Mouse (Mus musculus) thymus, postnatal 36 days (tissue): ENCODE results near the gene Zfp942.

ENCODE experiments used
- DNase-seq, 2 experiments: peaks; one replicate each; pipeline ENCODE4 v3.0.0; 2022; ENCODE audit warnings: mixed read lengths in 2 of 2

The Zfp942 gene

DNA sequence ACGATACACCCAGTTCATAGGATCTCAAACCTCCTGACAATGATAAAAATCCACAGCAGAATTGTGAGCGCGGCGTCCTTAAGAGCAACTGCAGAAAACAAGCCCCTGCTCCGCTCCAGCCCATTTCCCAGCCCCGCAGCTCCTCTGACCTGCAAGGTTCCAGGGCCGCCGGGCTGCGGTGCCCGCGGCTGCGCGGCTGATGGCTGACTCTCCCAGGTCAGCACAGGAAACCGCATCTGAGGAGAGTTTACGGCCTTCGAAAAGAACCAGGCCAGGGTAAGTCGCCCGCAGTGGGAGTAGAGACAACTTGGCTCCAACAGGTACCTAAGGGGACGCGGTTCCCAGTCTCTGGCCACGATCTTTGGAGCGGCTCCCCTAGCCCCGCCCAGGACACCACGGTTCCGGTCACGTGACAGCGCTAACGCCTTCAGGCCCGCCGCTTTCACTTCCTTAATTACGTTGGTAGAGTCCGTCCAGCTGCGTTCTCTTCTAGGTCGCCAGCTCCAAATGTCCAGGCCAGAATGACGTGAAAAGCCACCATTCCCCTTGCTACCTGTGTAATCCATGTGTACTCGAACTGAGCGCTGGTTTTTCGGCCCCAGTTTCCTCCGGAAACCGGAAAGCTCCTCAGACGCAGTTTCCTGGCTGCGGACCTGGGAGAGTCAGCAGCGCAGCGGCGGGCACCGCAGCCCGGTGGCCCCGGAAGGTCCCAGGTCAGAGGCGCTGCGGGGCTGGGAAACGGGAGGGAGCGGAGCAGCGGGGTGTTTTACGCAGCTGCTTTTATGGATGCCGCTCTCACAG is at the start of gene Zfp942, which contains the start of gene Zfp943:
Gene Zfp942, minus strand, starts transcription at position 358 of the 801 bp plus-strand sequence.
Gene Zfp943, plus strand, starts transcription at position 446 of the 801 bp plus-strand sequence.
- DNase-seq = peak; percentile 79 to 80

DNA sequence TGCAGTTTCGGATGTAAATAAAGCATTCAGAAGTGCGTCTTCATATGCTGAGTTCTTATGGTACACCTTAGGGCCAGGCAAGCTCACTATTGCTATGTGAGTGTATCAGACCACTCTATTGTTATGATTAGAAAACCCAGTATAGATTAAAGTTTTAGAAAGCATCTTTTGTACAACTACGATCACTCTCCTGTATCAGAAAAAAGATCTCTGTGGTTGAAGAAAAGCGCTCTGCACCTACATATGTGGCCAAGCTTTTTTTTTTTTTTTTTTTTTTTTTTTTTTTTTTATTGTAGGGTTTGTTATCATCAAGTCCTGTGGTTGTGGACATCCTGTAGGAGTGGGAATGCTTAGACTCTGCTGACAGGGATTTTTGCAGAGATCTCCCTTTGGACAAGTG is 1.0 kb upstream of the Zfp942 start:
- no peak for DNase-seq

DNA sequence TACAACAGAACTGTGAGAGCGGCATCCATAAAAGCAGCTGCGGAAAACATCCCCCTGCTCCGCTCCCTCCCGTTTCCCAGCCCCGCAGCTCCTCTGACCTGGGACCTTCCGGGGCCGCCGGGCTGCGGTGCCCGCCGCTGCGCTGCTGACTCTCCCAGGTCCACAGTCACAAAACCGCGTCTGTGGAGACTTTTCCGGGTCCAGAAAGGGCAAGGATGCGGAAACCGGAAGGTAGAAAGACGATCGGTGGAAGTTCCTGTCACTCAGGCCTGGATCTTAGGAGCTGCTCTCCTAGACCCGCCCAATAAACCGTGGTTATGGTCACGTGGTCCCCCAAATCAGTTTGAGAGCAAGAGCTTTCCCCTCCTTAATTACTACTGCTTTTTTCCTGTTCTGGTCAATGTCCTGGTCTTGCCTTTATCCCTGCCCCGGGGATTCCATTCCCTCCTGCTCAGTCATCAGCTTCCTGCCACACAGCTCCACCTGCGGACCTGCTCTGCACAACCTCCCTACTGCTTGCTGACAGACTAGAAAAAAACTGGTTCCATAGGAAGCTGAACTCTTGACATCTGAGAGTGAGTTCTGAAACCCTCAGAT is 52.7 kb downstream of the Zfp942 start, which contains the start of gene Zfp995:
Gene Zfp995, minus strand, starts transcription at position 471 of the 597 bp plus-strand sequence.
- peak; percentile 66 to 74 for DNase-seq

DNA sequence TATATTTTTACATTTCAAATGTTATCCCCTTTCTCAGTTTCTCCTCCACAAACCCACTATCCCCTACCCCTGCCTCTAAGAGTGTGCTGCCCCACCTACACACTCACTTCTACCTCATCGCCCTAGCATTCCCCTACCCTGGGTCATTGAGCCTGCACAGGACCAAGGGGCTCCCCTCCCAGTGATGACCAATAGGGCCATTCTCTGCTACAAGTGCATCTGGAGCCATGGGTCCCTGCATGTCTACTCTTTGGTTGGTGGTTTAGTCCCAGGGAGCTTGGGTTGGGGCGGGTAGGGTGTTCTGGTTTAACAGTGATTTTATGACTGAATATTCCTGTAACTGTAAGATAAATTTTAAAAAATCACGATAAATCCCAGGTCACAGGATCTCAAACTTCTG is 53.2 kb downstream of the Zfp942 start:
- no peak for DNase-seq
